ENCODE assay signal across 8 mouse cellular contexts in the genomic region with DNA sequence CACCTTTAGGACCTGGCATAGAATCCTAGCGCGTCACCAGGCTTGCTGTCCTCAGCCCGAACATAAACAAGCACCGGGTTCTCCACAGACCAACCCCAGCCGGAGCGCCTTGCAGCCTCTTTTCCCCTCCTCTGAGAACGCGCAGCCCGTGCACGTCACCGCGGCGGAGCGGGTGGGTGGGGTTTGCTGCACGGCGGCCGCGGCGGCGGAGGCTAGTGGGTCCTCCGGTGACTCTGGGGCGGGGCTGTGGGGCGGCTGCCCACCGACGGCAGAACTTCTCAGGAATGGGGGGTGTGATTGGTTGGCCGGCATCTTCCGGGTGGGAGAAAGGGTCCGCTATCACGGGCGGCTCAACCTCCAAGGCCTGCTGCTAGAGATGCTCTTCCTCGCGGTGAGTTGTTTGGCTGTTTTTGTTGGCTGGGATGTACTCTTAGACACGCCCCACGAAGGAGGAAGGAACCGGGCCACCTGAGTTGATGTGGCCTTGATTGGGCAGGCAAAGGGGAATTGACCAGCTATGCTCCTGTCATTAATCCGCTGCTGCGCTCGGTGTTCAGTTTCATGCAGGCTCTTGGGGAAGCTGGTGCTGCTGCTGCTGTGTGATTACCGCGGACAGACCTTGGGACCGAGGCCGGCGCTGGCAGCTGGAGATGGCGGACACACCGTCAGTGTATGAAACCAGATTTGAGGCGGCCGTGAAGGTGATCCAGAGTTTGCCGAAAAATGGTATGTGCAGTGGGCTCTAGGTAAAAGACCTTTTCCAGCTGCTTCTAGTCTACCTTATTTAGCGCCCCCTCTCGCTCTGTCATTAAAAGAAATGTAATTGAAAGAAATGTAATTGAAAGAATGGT. TPM values are rescaled to one million over a fixed set of nuclear protein-coding genes. Genes with fewer than 3 reads are reported as not detected.
DNase-seq lines count a peak whose midpoint lies in the region; ATAC-seq and TF ChIP-seq lines count a peak whose summit lies in the region.

No protein-coding gene starts in this region.

- H3K79me2 ChIP-seq in C2C12 (ENCODE audit: control insufficient read depth, insufficient read depth): peaks cover 17% of the 10 kb centered on the region

- peak overlapping the region; percentile 84 for H3K9ac ChIP-seq in heart, embryonic 12.5 days
- peak overlapping the region; percentile 75 for H3K9ac ChIP-seq in kidney, postnatal 0 days (ENCODE audit: low read depth, low read length)
- peak overlapping the region; percentile 83 for H3K9ac ChIP-seq in liver, embryonic 11.5 days (ENCODE audit: low read depth, low read length)
- H3K9ac ChIP-seq in stomach, embryonic 14.5 days (replicated peaks; ENCODE audit: low read depth, low read length): peak overlapping the region; percentile 88

- peak; percentile 93 for ATAC-seq in heart, embryonic 12.5 days (ENCODE audit: insufficient number of reproducible peaks, low FRiP score)
- ATAC-seq in kidney, postnatal 0 days (replicated peaks; ENCODE audit: low FRiP score, low read depth): peak; percentile 92
- peak; percentile 86 for ATAC-seq in liver, embryonic 11.5 days (replicated peaks; ENCODE audit: low FRiP score)
- peak; percentile 88 for ATAC-seq in stomach, embryonic 14.5 days (ENCODE audit: insufficient number of reproducible peaks, insufficient read depth, low FRiP score, low read depth)

- no peaks in the 10 kb centered on the region for H3K9me3 ChIP-seq in erythroblast, embryonic 14.5 days (ENCODE audit: control insufficient read depth, low read length)
- H3K9me3 ChIP-seq in heart, embryonic 12.5 days (replicated peaks): no peaks in the 10 kb centered on the region
- H3K9me3 ChIP-seq in kidney, postnatal 0 days (replicated peaks; ENCODE audit: low read length): no peaks in the 10 kb centered on the region
- H3K9me3 ChIP-seq in liver, embryonic 11.5 days (ENCODE audit: control insufficient read depth, low read length): no peaks in the 10 kb centered on the region
- H3K9me3 ChIP-seq in stomach, embryonic 14.5 days (ENCODE audit: control insufficient read depth, low read depth, low read length): no peaks in the 10 kb centered on the region

- H3K79me3 ChIP-seq in C2C12 (ENCODE audit: low read depth): peaks cover 1% of the 10 kb centered on the region

- H3K4me2 ChIP-seq in heart, embryonic 12.5 days: peak overlapping the region; percentile 77
- peak overlapping the region; percentile 97 for H3K4me2 ChIP-seq in kidney, postnatal 0 days (ENCODE audit: low read length)
- H3K4me2 ChIP-seq in liver, embryonic 11.5 days: peak overlapping the region; percentile 98
- peak overlapping the region; percentile 98 for H3K4me2 ChIP-seq in stomach, embryonic 14.5 days (replicated peaks; ENCODE audit: low read depth, low read length)

- TF ChIP-seq POLR2A in brain, embryonic 14.5 days (IDR thresholded peaks at IDR 0.05; ENCODE audit: borderline replicate concordance, extremely low read depth, insufficient read depth, insufficient read length, poor library complexity, severe bottlenecking): peak; percentile 74

- peak overlapping the region; percentile 94 for H3K27ac ChIP-seq in heart, embryonic 12.5 days (ENCODE audit: poor library complexity, severe bottlenecking)
- peak overlapping the region; percentile 98 for H3K27ac ChIP-seq in kidney, postnatal 0 days
- peak overlapping the region; percentile 94 for H3K27ac ChIP-seq in liver, embryonic 11.5 days (ENCODE audit: low read depth, low read length)
- H3K27ac ChIP-seq in stomach, embryonic 14.5 days (ENCODE audit: low read length): peak overlapping the region; percentile 96

- H3K4me3 ChIP-seq in C2C12 (ENCODE audit: insufficient read depth, poor library complexity, severe bottlenecking): peak overlapping the region; percentile 71
- peak overlapping the region; percentile 94 for H3K4me3 ChIP-seq in erythroblast, embryonic 14.5 days (replicated peaks)
- H3K4me3 ChIP-seq in heart, embryonic 12.5 days: peak overlapping the region; percentile 64
- peak overlapping the region; percentile 64 for H3K4me3 ChIP-seq in kidney, postnatal 0 days (replicated peaks; ENCODE audit: low read depth, low read length)
- H3K4me3 ChIP-seq in liver, embryonic 11.5 days (ENCODE audit: low read depth, low read length): peak overlapping the region; percentile 81
- peak overlapping the region; percentile 70 for H3K4me3 ChIP-seq in stomach, embryonic 14.5 days (ENCODE audit: low read depth, low read length)

- WGBS in heart, embryonic 12.5 days: under 1% methylated on average over 50 of the region's 50 CpGs
- under 1% methylated on average over 50 of the region's 50 CpGs for WGBS in kidney, postnatal 0 days
- WGBS in liver, embryonic 11.5 days: under 1% methylated on average over 50 of the region's 50 CpGs
- WGBS in stomach, embryonic 14.5 days: under 1% methylated on average over 50 of the region's 50 CpGs

- peaks cover 26% of the 10 kb centered on the region for H3K4me1 ChIP-seq in erythroblast, embryonic 14.5 days (ENCODE audit: control insufficient read depth)
- H3K4me1 ChIP-seq in heart, embryonic 12.5 days (replicated peaks): no peaks in the 10 kb centered on the region
- H3K4me1 ChIP-seq in kidney, postnatal 0 days (replicated peaks; ENCODE audit: insufficient read depth, low read length): no peaks in the 10 kb centered on the region; the same call in 1 of the 2 replicates
- no peaks in the 10 kb centered on the region for H3K4me1 ChIP-seq in liver, embryonic 11.5 days (replicated peaks; ENCODE audit: control insufficient read depth, insufficient read depth, low read length)
- H3K4me1 ChIP-seq in stomach, embryonic 14.5 days (ENCODE audit: control insufficient read depth, insufficient read depth, low read length): no peaks in the 10 kb centered on the region

- H3ac ChIP-seq in C2C12 (ENCODE audit: control insufficient read depth, insufficient read length, low read depth): peak overlapping the region; percentile 79

- H3K36me3 ChIP-seq in C2C12 (ENCODE audit: control insufficient read depth, insufficient read depth): no peaks in the 10 kb centered on the region
- H3K36me3 ChIP-seq in erythroblast, embryonic 14.5 days (ENCODE audit: control insufficient read depth): peaks cover 12% of the 10 kb centered on the region
- H3K36me3 ChIP-seq in heart, embryonic 12.5 days: peaks cover 9% of the 10 kb centered on the region
- H3K36me3 ChIP-seq in kidney, postnatal 0 days (ENCODE audit: insufficient read depth, low read length): 0 out of 2 replicates have a peak, but pooled peaks cover 3% of the 10 kb centered on the region
- H3K36me3 ChIP-seq in liver, embryonic 11.5 days (ENCODE audit: control insufficient read depth, insufficient read depth, low read length): peaks cover 5% of the 10 kb centered on the region; the same call in 1 of the 2 replicates
- no peaks in the 10 kb centered on the region for H3K36me3 ChIP-seq in stomach, embryonic 14.5 days (ENCODE audit: control insufficient read depth, insufficient read depth, low read length)

- no peaks in the 10 kb centered on the region for H3K27me3 ChIP-seq in C2C12 (ENCODE audit: control insufficient read depth, insufficient read depth, insufficient read length)
- no peaks in the 10 kb centered on the region for H3K27me3 ChIP-seq in erythroblast, embryonic 14.5 days (ENCODE audit: control insufficient read depth)
- no peaks in the 10 kb centered on the region for H3K27me3 ChIP-seq in heart, embryonic 12.5 days (replicated peaks)
- H3K27me3 ChIP-seq in kidney, postnatal 0 days (ENCODE audit: insufficient read depth, low read length): no peaks in the 10 kb centered on the region
- H3K27me3 ChIP-seq in liver, embryonic 11.5 days (replicated peaks; ENCODE audit: control insufficient read depth, insufficient read depth, low read length): no peaks in the 10 kb centered on the region
- H3K27me3 ChIP-seq in stomach, embryonic 14.5 days (ENCODE audit: control insufficient read depth, insufficient read depth, low read length): no peaks in the 10 kb centered on the region

- TF ChIP-seq CTCF in C2C12 (IDR thresholded peaks at IDR 0.05; ENCODE audit: control insufficient read depth, insufficient read depth, insufficient read length): no peak
- no peak for TF ChIP-seq CTCF in brain, embryonic 14.5 days (IDR thresholded peaks at IDR 0.05; ENCODE audit: borderline replicate concordance, extremely low read depth, insufficient read depth, insufficient read length)
- TF ChIP-seq CTCF in kidney, postnatal 0 days (IDR thresholded peaks at IDR 0.05; ENCODE audit: low read depth): peak; percentile 44

- peak; percentile 97 for DNase-seq in brain, embryonic 14.5 days (ENCODE audit: low read depth)
- peak; percentile 94 for DNase-seq in kidney, postnatal 0 days (ENCODE audit: low spot score)
- DNase-seq in liver, embryonic 11.5 days (ENCODE audit: low spot score): peak; percentile 95
- DNase-seq in naive thymus-derived CD4-positive, alpha-beta T cell, adult 2 months (ENCODE audit: low read depth): peak; percentile 94

TF ChIP-seq in C2C12, 6 proteins besides CTCF, POLR2A, EP300 and RAD21:
- TF ChIP-seq MYOG (IDR thresholded peaks at IDR 0.05; ENCODE audit: control insufficient read depth, extremely low read depth, insufficient read length): no peak
- TF ChIP-seq CEBPB (IDR thresholded peaks at IDR 0.05; ENCODE audit: low read depth): no peak
- no peak for TF ChIP-seq USF1 (IDR thresholded peaks at IDR 0.05; ENCODE audit: low read depth)
- TF ChIP-seq MAX (IDR thresholded peaks at IDR 0.05): peak; percentile 38
- no peak for TF ChIP-seq FOSL1 (IDR thresholded peaks at IDR 0.05; ENCODE audit: insufficient read depth, low read length, poor library complexity, severe bottlenecking)
- no peak for TF ChIP-seq MYOD1 (IDR thresholded peaks at IDR 0.05; ENCODE audit: control insufficient read depth, insufficient read length, low read depth)

RNA-seq across cellular contexts. Expression of gene Acbd5, which starts 1.2 kb away (rescaled TPM):
- 4.2 TPM for polyA plus RNA-seq in C2C12 (2012; fragmentation: generic; extraction: Trizol)
- 26.2 and 36.2 TPM in 2 replicates for polyA plus RNA-seq in brain, embryonic 14.5 days (2012; rRNA removed)
- polyA plus RNA-seq in erythroblast, embryonic 14.5 days (2012): 0.71 and 0.76 TPM in 2 replicates
- 32.7 and 33.7 TPM in 2 replicates for polyA plus RNA-seq in heart, embryonic 12.5 days (2016; fragmentation: Nextera tagmentation; extraction: Ambion mirVana)
- polyA plus RNA-seq in kidney, postnatal 0 days (2015; fragmentation: Nextera tagmentation; extraction: Ambion mirVana): 31.1 and 34.3 TPM in 2 replicates
- 17.9 and 20.4 TPM in 2 replicates for polyA plus RNA-seq in liver, embryonic 11.5 days (2014; fragmentation: Nextera tagmentation; extraction: Ambion mirVana)
- 33.1 and 34.3 TPM in 2 replicates for polyA plus RNA-seq in stomach, embryonic 14.5 days (2014; fragmentation: Nextera tagmentation; extraction: Ambion mirVana)

RNA-seq across cellular contexts. Expression of gene Abi1, which starts 29.1 kb away (rescaled TPM):
- 22.0 TPM for polyA plus RNA-seq in C2C12 (2012; fragmentation: generic; extraction: Trizol)
- 86.0 and 108 TPM in 2 replicates for polyA plus RNA-seq in brain, embryonic 14.5 days (2012; rRNA removed)
- 2.4 and 2.7 TPM in 2 replicates for polyA plus RNA-seq in erythroblast, embryonic 14.5 days (2012)
- 33.9 and 37.0 TPM in 2 replicates for polyA plus RNA-seq in heart, embryonic 12.5 days (2016; fragmentation: Nextera tagmentation; extraction: Ambion mirVana)
- polyA plus RNA-seq in kidney, postnatal 0 days (2015; fragmentation: Nextera tagmentation; extraction: Ambion mirVana): 41.0 and 45.0 TPM in 2 replicates
- polyA plus RNA-seq in liver, embryonic 11.5 days (2014; fragmentation: Nextera tagmentation; extraction: Ambion mirVana): 31.2 and 33.3 TPM in 2 replicates
- polyA plus RNA-seq in stomach, embryonic 14.5 days (2014; fragmentation: Nextera tagmentation; extraction: Ambion mirVana): 58.6 TPM in 2 replicates

Comparison
In these comparisons a context has a peak if more than half of its experiments do, and no peak if none do; other contexts are left out.
1. Peak in every context shown above with its lines: DNase-seq, ATAC-seq, H3K4me3 ChIP-seq and H3K27ac ChIP-seq.